Comparison of ENCODE assay signal across 9 mouse cellular contexts in the genomic region with DNA sequence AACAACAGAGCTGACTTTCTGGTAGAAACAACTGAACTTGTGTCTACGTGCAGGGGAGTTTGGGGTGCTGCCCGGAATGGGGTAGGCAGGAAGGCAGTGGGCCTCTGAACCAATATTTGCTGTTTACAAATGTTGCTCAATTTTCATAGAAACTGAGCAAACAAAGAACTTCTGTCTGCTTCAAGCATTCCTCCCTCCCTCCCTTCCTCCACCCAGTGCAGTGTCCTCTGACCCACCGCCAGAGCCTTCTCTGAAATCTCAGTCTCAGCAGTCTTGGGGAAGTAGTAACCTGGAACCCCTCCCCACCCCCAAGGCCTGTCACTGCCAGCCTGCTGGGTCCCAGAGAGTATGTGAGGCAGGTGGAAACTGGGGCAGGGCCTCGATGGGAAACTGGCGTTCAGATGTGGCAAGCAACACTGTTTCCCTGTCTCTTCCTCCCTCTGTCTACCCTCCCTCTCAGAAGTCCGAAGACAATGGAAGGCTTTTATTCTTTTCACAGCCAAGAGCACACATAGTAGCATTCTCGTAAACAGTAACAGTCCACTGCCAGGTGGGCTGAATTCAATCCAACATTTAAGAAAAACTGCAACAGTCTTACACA. TPM values are rescaled to one million over a fixed set of nuclear protein-coding genes. Genes with fewer than 3 reads are reported as not detected.
A peak's percentile ranks its signal among the peaks of the same experiment; 100 is the strongest.
DNase-seq lines count a peak whose midpoint lies in the region; ATAC-seq and TF ChIP-seq lines count a peak whose summit lies in the region.
"Had no signal": no experiment of that assay in that cellular context is flagged by ENCODE, and none has a peak within 500 bp of the region (broad histone marks: within the 10 kb centered on the region; RNA-seq: fewer than 3 reads in every experiment).

No protein-coding gene starts in this region.

- no peak overlapping the region for H3K4me3 ChIP-seq in gastrocnemius, adult 2 months
- no peak overlapping the region for H3K4me3 ChIP-seq in hindbrain, postnatal 0 days (ENCODE audit: low read length)

- H3K27ac ChIP-seq in gastrocnemius, adult 2 months: 0 out of 2 replicates have a peak overlapping the region, but pooled peaks have one; percentile 1
- H3K27ac ChIP-seq in hindbrain, postnatal 0 days: peak overlapping the region; percentile 42; the same call in 1 of the 2 replicates

- TF ChIP-seq CTCF in gastrocnemius, adult 2 months (IDR thresholded peaks at IDR 0.05): no peak
- no peak for TF ChIP-seq CTCF in hindbrain, postnatal 0 days (IDR thresholded peaks at IDR 0.05; ENCODE audit: low read depth)

- no peaks in the 10 kb centered on the region for H3K9me3 ChIP-seq in hindbrain, postnatal 0 days (ENCODE audit: low read length)

- no peak overlapping the region for H3K4me2 ChIP-seq in hindbrain, postnatal 0 days (ENCODE audit: low read depth, low read length)

- intact Hi-C loops in gastrocnemius, adult 2 months (cut with DNase I): no loop called here
- intact Hi-C loops in gastrocnemius, postnatal 36 days (cut with DNase I): no loop called here

- H3K9ac ChIP-seq in hindbrain, postnatal 0 days (replicated peaks; ENCODE audit: low read length): no peak overlapping the region

- H3K4me1 ChIP-seq in hindbrain, postnatal 0 days (ENCODE audit: insufficient read depth, low read length): peaks cover 6% of the 10 kb centered on the region; the same call in 1 of the 2 replicates

- no peaks in the 10 kb centered on the region for H3K27me3 ChIP-seq in hindbrain, postnatal 0 days (ENCODE audit: insufficient read depth, low read length)

- ATAC-seq in hindbrain, postnatal 0 days: no peak
- no peak for ATAC-seq in megakaryocyte-erythroid progenitor cell, adult 5-6 weeks (replicated peaks; ENCODE audit: low FRiP score, low TSS enrichment, poor library complexity, severe bottlenecking)
- no peak for ATAC-seq in erythroid progenitor cell, adult 5-6 weeks (replicated peaks; ENCODE audit: low FRiP score, poor library complexity, severe bottlenecking)

- no peaks in the 10 kb centered on the region for H3K36me3 ChIP-seq in hindbrain, postnatal 0 days (ENCODE audit: insufficient read depth, low read length)

- DNase-seq in gastrocnemius, adult 2 months: peak; percentile 27
- no peak for DNase-seq in gastrocnemius, postnatal 36 days
- peak; percentile 80 for DNase-seq in Muller cell, postnatal 12 days (ENCODE audit: inconsistent ontology term)
- no peak for DNase-seq in hindbrain, postnatal 0 days (ENCODE audit: low spot score)
- DNase-seq in lung, postnatal 14 days: peak; percentile 25
- DNase-seq in adrenal gland, postnatal 4 days (ENCODE audit: low spot score in 2 of 2): no peak

- 40% methylated on average over 7 of the region's 7 CpGs for WGBS in hindbrain, postnatal 0 days

RNA-seq across cellular contexts. Expression of a gene that starts 4.4 kb away (rescaled TPM):
- total RNA-seq in gastrocnemius, adult 2 months (2021): 10 to 100 TPM in 1 of 2 experiments, 1 to 10 TPM in 1; 5.3 to 11.5 TPM
- total RNA-seq in gastrocnemius, postnatal 36 days (2021): 10 to 100 TPM in 1 of 2 experiments, 1 to 10 TPM in 1; 7.9 to 10.8 TPM
- total RNA-seq in hindbrain, postnatal 0 days (2014; rRNA removed): 20.2 and 44.2 TPM in 2 replicates
- 42.1 and 45.4 TPM in 2 replicates for polyA plus RNA-seq in hindbrain, postnatal 0 days (2015; fragmentation: Nextera tagmentation; extraction: Ambion mirVana)
- 1,000 to 10,000 TPM in 1 of 2 experiments, 100 to 1,000 TPM in 1; 136 to 2,496 TPM for total RNA-seq in adrenal gland, postnatal 4 days (2021)
- 3.1 TPM in 1 of 2 replicates, not detected in the other for total RNA-seq in megakaryocyte-erythroid progenitor cell, adult 5-6 weeks (2014; fragmentation: Nextera tagmentation)
- total RNA-seq in megakaryocyte-erythroid progenitor cell, adult 5-6 weeks (2017): 4.0 and 4.1 TPM in 2 replicates
- 102 and 125 TPM in 2 replicates for total RNA-seq in erythroid progenitor cell, adult 5-6 weeks (2015; ENCODE audit: low replicate concordance)
- total RNA-seq in erythroid progenitor cell, adult 5-6 weeks (2017; ENCODE audit: low replicate concordance): 48.3 and 79.1 TPM in 2 replicates
- polyA plus RNA-seq: C2C12 had no signal

RNA-seq across cellular contexts. Expression of a gene that starts 4.6 kb away (rescaled TPM):
- total RNA-seq in gastrocnemius, adult 2 months (2021): 1 to 10 TPM; 1.7 to 3.5 TPM
- under 1 TPM; 0.42 to 0.74 TPM for total RNA-seq in gastrocnemius, postnatal 36 days (2021)
- 0.99 and 3.7 TPM in 2 replicates for total RNA-seq in hindbrain, postnatal 0 days (2014; rRNA removed)
- polyA plus RNA-seq in hindbrain, postnatal 0 days (2015; fragmentation: Nextera tagmentation; extraction: Ambion mirVana): 3.3 and 5.2 TPM in 2 replicates
- 10 to 100 TPM; 12.4 to 14.8 TPM for total RNA-seq in adrenal gland, postnatal 4 days (2021)
- total RNA-seq in megakaryocyte-erythroid progenitor cell, adult 5-6 weeks (2014; fragmentation: Nextera tagmentation): not detected in 2 replicates
- not detected in 2 replicates for total RNA-seq in megakaryocyte-erythroid progenitor cell, adult 5-6 weeks (2017)
- not detected in 2 replicates for total RNA-seq in erythroid progenitor cell, adult 5-6 weeks (2015; ENCODE audit: low replicate concordance)
- total RNA-seq in erythroid progenitor cell, adult 5-6 weeks (2017; ENCODE audit: low replicate concordance): 0.68 TPM in 1 of 2 replicates, not detected in the other
- polyA plus RNA-seq: C2C12 had no signal

RNA-seq across cellular contexts. Expression of a gene that starts 32.7 kb away (rescaled TPM):
- 10 to 100 TPM; 16.2 to 18.2 TPM for total RNA-seq in gastrocnemius, adult 2 months (2021)
- 10 to 100 TPM; 16.3 to 18.0 TPM for total RNA-seq in gastrocnemius, postnatal 36 days (2021)
- 55.3 and 58.1 TPM in 2 replicates for total RNA-seq in hindbrain, postnatal 0 days (2014; rRNA removed)
- 43.1 and 44.3 TPM in 2 replicates for polyA plus RNA-seq in hindbrain, postnatal 0 days (2015; fragmentation: Nextera tagmentation; extraction: Ambion mirVana)
- total RNA-seq in adrenal gland, postnatal 4 days (2021): 10 to 100 TPM; 27.2 to 27.6 TPM
- 22.4 and 25.2 TPM in 2 replicates for total RNA-seq in megakaryocyte-erythroid progenitor cell, adult 5-6 weeks (2014; fragmentation: Nextera tagmentation)
- 16.1 and 20.9 TPM in 2 replicates for total RNA-seq in megakaryocyte-erythroid progenitor cell, adult 5-6 weeks (2017)
- 4.0 and 8.0 TPM in 2 replicates for total RNA-seq in erythroid progenitor cell, adult 5-6 weeks (2015; ENCODE audit: low replicate concordance)
- total RNA-seq in erythroid progenitor cell, adult 5-6 weeks (2017; ENCODE audit: low replicate concordance): 3.6 and 4.7 TPM in 2 replicates

Comparison
In these comparisons a context has a peak if more than half of its experiments do, and no peak if none do; other contexts are left out.
1. DNase-seq: peak in gastrocnemius, adult 2 months (single experiment), Muller cell, postnatal 12 days (single experiment) and lung, postnatal 14 days (single experiment); none in gastrocnemius, postnatal 36 days (0 of 2), hindbrain, postnatal 0 days (single experiment) and adrenal gland, postnatal 4 days (0 of 2).